Mouse (Mus musculus) spleen, postnatal 36 days (tissue): Measurements from ENCODE around the gene Ppil1.
"Not testable (repeated sequence)": the region's sequence is repeated elsewhere in the genome, so short reads cannot be mapped to it uniquely, and the experiment has no call there.

Experiments used
- DNase-seq, 2 experiments: peaks; one replicate each; pipeline ENCODE4 v3.0.0; 2022; ENCODE audit warnings: low spot score in 2 of 2, mixed read lengths in 1 of 2

Ppil1 gene

GRCm38 (mm10) chr17:29281541-29281940 is 17.6 kb upstream of the Ppil1 start:
- DNase-seq: no peak

- DNase-seq: peak in 1 of 2 experiments; percentile 40
These were observed 16.4 kb upstream of the Ppil1 start for GRCm38 (mm10) chr17:29280422-29280821.

GRCm38 (mm10) chr17:29273889-29274288 is 9.9 kb upstream of the Ppil1 start:
- DNase-seq: no peak

- no peak for DNase-seq
These were observed 9.2 kb upstream of the Ppil1 start for GRCm38 (mm10) chr17:29273156-29273555.

- DNase-seq: peak; percentile 56 to 62
These were observed 6.2 kb upstream of the Ppil1 start for GRCm38 (mm10) chr17:29270148-29270698.

GRCm38 (mm10) chr17:29269349-29269706 is 5.3 kb upstream of the Ppil1 start:
- no peak for DNase-seq

- DNase-seq: peak; percentile 96
These were observed 4.8 kb upstream of the Ppil1 start, which contains the start of gene BC004004 for GRCm38 (mm10) chr17:29268682-29269348. BC004004 (plus strand) TSS chr17:29268788.

- DNase-seq: no peak
These were observed 4.1 kb upstream of the Ppil1 start for GRCm38 (mm10) chr17:29267931-29268681.

- DNase-seq: not testable (repeated sequence)
These were observed 3.1 kb upstream of the Ppil1 start for GRCm38 (mm10) chr17:29267040-29267439.

GRCm38 (mm10) chr17:29264760-29265159 is 774 bp upstream of the Ppil1 start:
- no peak for DNase-seq

GRCm38 (mm10) chr17:29263417-29263816 is 569 bp downstream of the Ppil1 start:
- DNase-seq: no peak

- DNase-seq: no peak
These were observed 1.7 kb downstream of the Ppil1 start for GRCm38 (mm10) chr17:29262259-29262649.

- peak in 1 of 2 experiments; percentile 26 for DNase-seq
These were observed 2.3 kb downstream of the Ppil1 start for GRCm38 (mm10) chr17:29261603-29262258.

- DNase-seq: no peak
These were observed 3.5 kb downstream of the Ppil1 start for GRCm38 (mm10) chr17:29260501-29260900.

- peak; percentile 72 to 74 for DNase-seq
These were observed 4.5 kb downstream of the Ppil1 start for GRCm38 (mm10) chr17:29259489-29259888.

- no peak for DNase-seq
These were observed 5.1 kb downstream of the Ppil1 start for GRCm38 (mm10) chr17:29258921-29259320.

GRCm38 (mm10) chr17:29258025-29258558 is 5.9 kb downstream of the Ppil1 start:
- no peak for DNase-seq

- DNase-seq: no peak
These were observed 6.9 kb downstream of the Ppil1 start for GRCm38 (mm10) chr17:29257001-29257511.

GRCm38 (mm10) chr17:29256507-29256906 is 7.5 kb downstream of the Ppil1 start:
- DNase-seq: no peak

- not testable (repeated sequence) for DNase-seq
These were observed 9.2 kb downstream of the Ppil1 start for GRCm38 (mm10) chr17:29254784-29255183.

- DNase-seq: no peak
These were observed 10.3 kb downstream of the Ppil1 start for GRCm38 (mm10) chr17:29253684-29254083.

- no peak for DNase-seq
These were observed 10.8 kb downstream of the Ppil1 start for GRCm38 (mm10) chr17:29253236-29253635.
